Mouse (Mus musculus) kidney, postnatal 0 days (tissue): Measurements from ENCODE around the gene Lpar1. TPM values are rescaled to one million over a fixed set of nuclear protein-coding genes. Genes with fewer than 3 reads are reported as not detected.
A peak's percentile ranks its signal among the peaks of the same experiment; 100 is the strongest.

ENCODE experiments used
- ATAC-seq: fragments of 200-750 bp; cut with Nextera tagmentation; replicated peaks from 2 replicates; pipeline ENCODE4 v1.8.0; 2017; ENCODE audit warnings: low read depth, moderate number of reproducible peaks, moderate TSS enrichment, moderate library complexity; ENCODE audit not compliant: low FRiP score
- DNase-seq: peaks from one replicate; pipeline ENCODE4 v3.0.0-alpha.2; 2016; ENCODE audit warnings: low spot score
- H3K27ac ChIP-seq: fragments of 300-500 bp; sonication (generic); 2 replicates; pipeline ENCODE4 v1.5.1; 2014; ENCODE audit warnings: mild to moderate bottlenecking
- H3K27me3 ChIP-seq: fragments of 300-500 bp; sonication (generic); 2 replicates; pipeline ENCODE4 v1.6.1; 2014; ENCODE audit warnings: low read length, mixed read lengths; ENCODE audit not compliant: insufficient read depth
- H3K36me3 ChIP-seq: fragments of 300-500 bp; sonication (generic); 2 replicates; pipeline ENCODE4 v1.6.1; 2014; ENCODE audit warnings: low read length, mixed read lengths; ENCODE audit not compliant: insufficient read depth
- H3K4me1 ChIP-seq: fragments of 300-500 bp; sonication (generic); replicated peaks from 2 replicates; pipeline ENCODE4 v1.6.1; 2014; ENCODE audit warnings: antibody characterized with exemption, low read length, mixed read lengths; ENCODE audit not compliant: insufficient read depth
- H3K4me2 ChIP-seq: fragments of 300-500 bp; sonication (generic); 2 replicates; pipeline ENCODE4 v1.6.1; 2014; ENCODE audit warnings: mild to moderate bottlenecking, low read length, moderate library complexity, mixed read lengths
- H3K4me3 ChIP-seq: fragments of 300-500 bp; sonication (generic); replicated peaks from 2 replicates; pipeline ENCODE4 v1.5.1; 2014; ENCODE audit warnings: low read depth, low read length
- H3K9ac ChIP-seq: fragments of 300-500 bp; sonication (generic); 2 replicates; pipeline ENCODE4 v1.6.1; 2014; ENCODE audit warnings: low read depth, low read length
- H3K9me3 ChIP-seq: fragments of 300-500 bp; sonication (generic); replicated peaks from 2 replicates; pipeline ENCODE4 v1.6.1; 2016; ENCODE audit warnings: low read length, inconsistent platforms, mixed read lengths
- CTCF ChIP-seq: IDR thresholded peaks from 2 replicates; pipeline ENCODE4 v1.5.1; 2016; ENCODE audit warnings: antibody characterized with exemption, low read depth, mild to moderate bottlenecking, moderate library complexity
- WGBS: fragments of 180-500 bp; shearing (Covaris S2); extraction: QIAGEN DNeasy Blood & Tissue Kit; methylation state at CpG from one replicate; pipeline ENCODE4 v1.1.7; 2014; 5-methylcytosine and 5-hydroxymethylcytosine counted together
- polyA plus RNA-seq: library from polyadenylated mRNA; unstranded; fragments of >200 nt; fragmentation: Nextera tagmentation; extraction: Ambion mirVana; gene quantifications from 2 replicates; pipeline ENCODE4 v1.2.1, GENCODE M21; 2015

The Lpar1 gene
- polyA plus RNA-seq, 1 experiment from 2014 or later, result 24.9 TPM

GRCm38 (mm10) chr4:58562776-58563175 lies 9.1 kb upstream of the Lpar1 start:
- no peaks in the 10 kb centered on the region for H3K27me3 ChIP-seq
- no peak for TF ChIP-seq CTCF
- no peak overlapping the region for H3K9ac ChIP-seq
- H3K4me3 ChIP-seq, result no peak overlapping the region
- DNase-seq (no peak), ATAC-seq (no peak)
- WGBS, result 78% methylated on average over 1 of the region's 1 CpGs
- no peak overlapping the region for H3K27ac ChIP-seq
- H3K36me3 ChIP-seq, result no peaks in the 10 kb centered on the region
- no peak overlapping the region for H3K4me2 ChIP-seq
- no peaks in the 10 kb centered on the region for H3K9me3 ChIP-seq
- H3K4me1 ChIP-seq, result no peaks in the 10 kb centered on the region

DNA sequence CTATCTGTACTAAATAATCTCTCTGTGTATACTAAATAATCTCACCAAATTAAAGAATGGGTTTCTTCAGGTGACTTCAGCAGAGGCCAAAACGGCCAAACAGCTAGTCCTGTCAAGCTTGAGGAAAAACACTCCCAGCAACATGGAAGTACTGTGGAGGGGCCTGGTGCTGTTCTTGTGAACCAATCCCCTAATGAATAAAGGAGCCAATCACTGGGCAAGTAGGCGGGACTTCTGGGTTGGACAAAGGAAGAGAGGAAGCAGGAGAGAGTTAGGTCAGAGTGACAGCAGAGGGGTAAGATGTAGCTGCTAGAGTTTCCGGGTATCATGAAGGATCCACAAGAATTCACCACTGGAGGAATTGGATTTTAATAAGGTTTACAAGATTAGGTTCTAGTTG lies 3.3 kb upstream of the Lpar1 start:
- Histone ChIP-seq H3K4me3 (no peak overlapping the region), H3K27ac (no peak overlapping the region), H3K9me3 (no peaks in the 10 kb centered on the region), H3K4me2 (no peak overlapping the region), H3K4me1 (no peaks in the 10 kb centered on the region), H3K36me3 (no peaks in the 10 kb centered on the region), H3K9ac (no peak overlapping the region), H3K27me3 (no peaks in the 10 kb centered on the region)
- DNase-seq (no peak), ATAC-seq (no peak)
- WGBS, result 75% methylated on average over 3 of the region's 3 CpGs
- TF ChIP-seq CTCF, result no peak

DNA sequence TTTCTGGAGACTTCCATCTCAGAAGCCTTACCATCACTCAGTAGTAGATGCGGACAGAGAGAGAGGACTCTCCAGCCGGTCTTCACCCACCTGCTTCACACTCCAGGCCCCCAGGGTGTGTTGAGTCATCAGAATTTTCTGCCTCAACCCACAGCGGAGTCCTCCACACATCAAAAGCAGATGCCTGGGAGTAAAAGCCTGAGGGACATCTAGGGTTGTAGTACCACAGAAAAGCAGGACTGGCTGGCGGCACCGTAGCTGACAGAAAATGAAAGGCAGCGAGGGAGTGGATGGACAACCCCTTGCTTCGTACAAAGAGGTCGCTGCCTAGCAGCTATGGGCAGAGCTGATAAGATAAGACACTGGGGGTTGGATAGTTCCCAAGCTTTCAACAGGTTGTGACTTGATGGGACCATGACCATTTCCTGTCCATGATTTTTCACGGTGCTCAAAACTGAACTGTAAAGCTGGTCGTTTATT lies 701 bp upstream of the Lpar1 start:
- Histone ChIP-seq H3K4me1 (no peaks in the 10 kb centered on the region), H3K4me3 (0 out of 2 replicates have a peak overlapping the region, but pooled peaks have one; percentile 80), H3K36me3 (no peaks in the 10 kb centered on the region), H3K9ac (no peak overlapping the region), H3K4me2 (peak overlapping the region; percentile 95; the same call in 1 of the 2 replicates), H3K27ac (no peak overlapping the region), H3K27me3 (no peaks in the 10 kb centered on the region), H3K9me3 (no peaks in the 10 kb centered on the region)
- DNase-seq (no peak), ATAC-seq (no peak)
- no peak for TF ChIP-seq CTCF
- WGBS, result 60% methylated on average over 10 of the region's 10 CpGs

- DNase-seq (peak; percentile 83), ATAC-seq (peak; percentile 89)
- no peaks in the 10 kb centered on the region for H3K4me1 ChIP-seq
- H3K9ac ChIP-seq, result peak overlapping the region; percentile 71
- H3K27me3 ChIP-seq, result no peaks in the 10 kb centered on the region
- WGBS, result under 1% methylated on average over 66 of the region's 71 CpGs
- H3K27ac ChIP-seq, result peak overlapping the region; percentile 84
- H3K36me3 ChIP-seq, result no peaks in the 10 kb centered on the region
- H3K4me2 ChIP-seq, result peak overlapping the region; percentile 95
- H3K4me3 ChIP-seq, result peak overlapping the region; percentile 80
- peak; percentile 30; the same call in 1 of the 2 replicates for TF ChIP-seq CTCF
- H3K9me3 ChIP-seq, result no peaks in the 10 kb centered on the region
These were observed 717 bp downstream of the Lpar1 start for GRCm38 (mm10) chr4:58552731-58553630.

- H3K36me3 ChIP-seq, result no peaks in the 10 kb centered on the region
- 9% methylated on average over 10 of the region's 10 CpGs for WGBS
- peak overlapping the region; percentile 95 for H3K4me2 ChIP-seq
- no peaks in the 10 kb centered on the region for H3K9me3 ChIP-seq
- H3K27ac ChIP-seq, result peak overlapping the region; percentile 84
- TF ChIP-seq CTCF, result no peak
- peak overlapping the region; percentile 71 for H3K9ac ChIP-seq
- H3K4me3 ChIP-seq, result peak overlapping the region; percentile 80
- no peaks in the 10 kb centered on the region for H3K4me1 ChIP-seq
- ATAC-seq (no peak), DNase-seq (no peak)
- no peaks in the 10 kb centered on the region for H3K27me3 ChIP-seq
These were observed 1.5 kb downstream of the Lpar1 start for GRCm38 (mm10) chr4:58552229-58552628.

DNA sequence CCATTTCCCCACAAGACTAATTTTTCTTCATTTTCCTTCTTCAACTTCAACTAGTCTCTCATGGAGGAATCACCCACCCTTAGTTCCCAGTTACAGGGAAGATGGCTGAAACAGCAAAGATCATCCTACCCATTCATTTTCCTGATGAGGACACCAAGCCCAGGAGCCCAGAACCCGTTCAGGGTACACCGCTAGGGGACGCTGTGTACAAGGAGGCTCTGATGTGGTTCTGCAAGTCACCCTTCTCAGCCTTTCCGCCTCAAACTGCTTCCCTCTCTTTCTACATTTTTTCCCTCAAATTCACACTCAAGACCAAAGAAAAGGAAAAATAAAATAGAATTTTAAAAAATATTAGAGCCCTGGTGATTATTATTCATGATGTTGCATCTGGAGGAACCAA lies 1.9 kb downstream of the Lpar1 start:
- peak overlapping the region; percentile 84; the same call in 1 of the 2 replicates for H3K27ac ChIP-seq
- no peaks in the 10 kb centered on the region for H3K36me3 ChIP-seq
- H3K4me1 ChIP-seq, result no peaks in the 10 kb centered on the region
- H3K4me3 ChIP-seq, result peak overlapping the region; percentile 80
- no peaks in the 10 kb centered on the region for H3K27me3 ChIP-seq
- WGBS, result 9% methylated on average over 4 of the region's 4 CpGs
- peak; percentile 85 for TF ChIP-seq CTCF
- H3K9ac ChIP-seq, result no peak overlapping the region; the same call in 1 of the 2 replicates
- DNase-seq (peak; percentile 87), ATAC-seq (no peak)
- no peaks in the 10 kb centered on the region for H3K9me3 ChIP-seq
- peak overlapping the region; percentile 95 for H3K4me2 ChIP-seq
